Mouse (Mus musculus): Measurements from ENCODE around the gene Tnpo2. TPM values are rescaled to one million over a fixed set of nuclear protein-coding genes. Genes with fewer than 3 reads are reported as not detected.

Tnpo2 gene
- polyA plus RNA-seq, 1 experiment, result 17.1 TPM

DNA sequence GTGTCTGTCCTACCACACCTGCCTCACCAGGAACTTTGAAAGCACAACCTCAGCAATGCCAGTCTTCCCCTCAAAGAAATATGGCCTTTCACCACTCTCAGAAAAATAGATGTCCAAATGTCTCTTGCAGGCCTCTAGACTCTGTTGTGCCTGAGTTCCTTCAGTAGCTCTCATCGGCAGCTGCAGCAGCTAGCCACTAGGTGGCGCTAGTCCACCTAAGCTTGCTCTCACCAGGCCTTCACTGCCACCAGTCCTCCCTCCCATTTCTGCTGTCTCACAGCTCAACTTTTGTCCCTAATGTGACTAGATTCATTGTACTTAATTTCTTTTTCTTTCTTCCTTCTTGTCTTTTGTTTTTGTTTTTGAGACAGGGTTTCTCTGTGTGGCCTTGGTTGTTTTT, 40.3 kb downstream of the Tnpo2 start:
- TF ChIP-seq GATA1 (IDR thresholded peaks at IDR 0.05; ENCODE audit: low read length), result no peak

DNA sequence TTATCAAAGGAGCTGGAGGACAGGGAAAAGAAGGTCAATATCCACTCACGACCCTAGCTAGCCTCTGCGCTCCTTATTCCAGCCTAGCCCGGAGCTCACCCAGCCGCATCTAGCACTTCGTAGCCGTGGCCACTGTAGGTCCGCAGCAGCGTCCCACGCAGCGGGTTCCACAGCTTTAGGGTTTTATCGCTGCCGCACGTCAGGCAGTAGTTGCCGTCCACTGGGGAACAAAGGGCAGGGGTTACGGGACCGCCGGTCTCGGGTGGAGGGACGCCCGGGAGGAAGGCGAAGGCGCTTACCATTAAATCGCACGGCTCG, 43.5 kb downstream of the Tnpo2 start:
- no peak for TF ChIP-seq GATA1 (IDR thresholded peaks at IDR 0.05; ENCODE audit: low read length)

DNA sequence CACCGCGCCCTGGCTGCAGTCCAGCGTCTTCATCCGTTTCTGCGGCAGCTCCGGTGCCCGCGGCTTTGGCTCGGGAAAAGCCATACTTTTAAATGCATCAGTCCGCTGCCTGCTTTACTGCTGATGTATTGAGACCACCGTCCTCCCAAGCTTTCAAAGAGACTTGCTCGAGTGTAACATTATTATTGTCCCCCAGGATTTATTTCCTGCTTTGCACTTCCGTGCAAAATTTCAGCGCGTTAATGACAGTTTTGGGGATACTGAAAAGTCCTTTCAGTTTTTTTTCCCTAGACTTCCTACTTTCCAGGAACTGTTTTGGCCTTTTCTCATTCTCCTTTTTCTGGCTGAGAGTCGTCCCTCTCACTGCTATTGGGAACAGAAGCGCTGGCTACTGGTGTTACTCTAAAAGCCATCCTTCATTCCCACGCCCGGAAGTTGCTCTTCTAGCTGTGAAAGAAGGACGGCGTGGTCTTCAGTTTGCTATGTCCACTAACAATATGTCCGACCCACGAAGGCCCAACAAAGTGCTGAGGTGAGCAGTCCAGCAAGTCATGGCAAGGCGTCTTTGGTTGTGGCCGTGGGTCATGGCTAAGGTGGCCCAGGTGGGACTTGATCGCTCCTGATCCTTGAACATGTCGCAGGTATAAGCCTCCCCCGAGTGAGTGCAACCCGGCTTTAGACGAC, 44.0 kb downstream of the Tnpo2 start, which contains the start of gene Wdr83os:
Gene Wdr83os (plus strand): TSS at position 209 of the 684 bp plus-strand sequence.
- no peak for TF ChIP-seq GATA1 (IDR thresholded peaks at IDR 0.05; ENCODE audit: low read length)

GRCm38 (mm10) chr8:85081216-85081555, 44.5 kb downstream of the Tnpo2 start, which contains the start of gene Wdr83:
Gene Wdr83 (minus strand): TSS chr8:85081306.
- TF ChIP-seq GATA1 (IDR thresholded peaks at IDR 0.05; ENCODE audit: low read length), result no peak

DNA sequence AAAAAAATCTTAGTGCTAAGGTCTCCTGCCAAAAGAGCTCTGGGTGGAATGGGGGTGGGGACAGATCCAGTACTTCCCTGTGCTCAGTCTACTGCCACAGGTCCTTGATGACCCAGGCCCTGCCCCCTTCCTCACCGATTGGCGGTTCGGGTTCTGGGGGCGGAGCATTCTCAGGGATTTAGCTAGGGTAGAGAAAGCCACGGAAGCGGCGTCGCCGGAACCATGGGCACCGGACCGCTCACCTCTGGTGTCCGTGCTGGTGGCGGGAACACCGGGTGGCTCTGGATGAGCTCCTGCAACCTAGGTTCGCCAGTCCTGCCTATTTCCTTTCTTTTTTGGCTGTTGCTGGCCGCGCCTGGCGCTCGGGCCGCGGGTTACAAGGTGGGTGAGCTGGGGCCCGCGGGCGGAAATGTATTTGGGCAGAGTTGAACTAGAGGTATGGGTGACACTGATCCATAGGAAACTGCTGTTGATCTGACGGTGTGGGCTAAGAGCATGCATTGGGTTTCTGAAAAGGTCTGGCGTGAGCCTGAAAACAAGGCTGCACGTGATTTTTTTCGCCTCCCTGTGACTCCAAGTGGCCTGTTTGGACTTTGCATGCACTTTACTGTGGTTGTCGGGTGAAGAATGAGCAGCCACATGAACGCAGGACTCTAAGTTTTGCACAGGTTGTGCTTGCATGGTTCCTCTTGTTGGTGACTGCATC, 46.5 kb downstream of the Tnpo2 start, which contains the start of gene Man2b1:
Gene Man2b1 (plus strand): TSS at position 163 of the 706 bp plus-strand sequence.
- no peak for TF ChIP-seq GATA1 (IDR thresholded peaks at IDR 0.05; ENCODE audit: low read length)

GRCm38 (mm10) chr8:85084633-85085032, 47.9 kb downstream of the Tnpo2 start:
- no peak for TF ChIP-seq GATA1 (IDR thresholded peaks at IDR 0.05; ENCODE audit: low read length)

- TF ChIP-seq GATA1 (IDR thresholded peaks at IDR 0.05; ENCODE audit: low read length), result no peak
Measured at GRCm38 (mm10) chr8:85086238-85086637, 49.5 kb downstream of the Tnpo2 start.

DNA sequence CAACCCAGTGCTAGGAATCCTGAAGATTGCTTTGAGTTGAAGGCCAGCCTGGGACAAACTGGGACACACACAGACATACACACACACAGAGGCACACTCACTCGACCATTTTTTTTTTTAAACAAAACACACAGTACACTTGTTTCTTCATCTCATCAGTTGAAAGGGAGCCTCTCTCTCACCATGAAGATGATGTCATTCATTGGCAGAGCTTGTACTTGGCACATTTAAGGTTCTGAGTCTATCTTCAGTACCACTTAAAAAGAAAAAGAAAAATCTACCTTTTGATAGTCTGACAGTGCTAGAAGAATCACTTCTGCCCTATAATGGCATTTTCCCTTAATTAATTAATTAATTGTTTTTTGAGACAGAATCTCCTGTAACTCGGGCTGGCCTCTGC, 52.1 kb downstream of the Tnpo2 start:
- TF ChIP-seq GATA1 (IDR thresholded peaks at IDR 0.05; ENCODE audit: low read length), result no peak

DNA sequence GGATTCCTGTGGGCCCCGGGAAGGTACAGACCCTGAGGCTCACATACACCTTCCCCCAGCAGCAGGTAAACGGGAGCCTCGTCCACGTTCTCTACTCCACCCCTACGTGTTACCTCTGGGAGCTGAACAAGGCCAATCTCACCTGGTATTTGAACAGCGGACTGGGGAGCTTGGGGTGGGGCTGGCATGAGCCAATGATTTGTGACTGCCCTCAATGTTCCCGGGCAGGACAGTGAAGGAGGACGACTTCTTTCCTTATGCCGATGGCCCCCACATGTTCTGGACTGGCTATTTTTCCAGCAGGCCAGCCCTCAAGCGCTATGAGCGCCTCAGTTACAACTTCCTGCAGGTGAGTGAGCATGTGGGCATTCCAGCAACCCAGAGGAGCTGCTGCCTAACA, 54.1 kb downstream of the Tnpo2 start:
- no peak for TF ChIP-seq GATA1 (IDR thresholded peaks at IDR 0.05; ENCODE audit: low read length)

GRCm38 (mm10) chr8:85091526-85092090, 54.9 kb downstream of the Tnpo2 start:
- TF ChIP-seq GATA1 (IDR thresholded peaks at IDR 0.05; ENCODE audit: low read length), result no peak

GRCm38 (mm10) chr8:85095051-85095450, 58.3 kb downstream of the Tnpo2 start:
- TF ChIP-seq GATA1 (IDR thresholded peaks at IDR 0.05; ENCODE audit: low read length), result no peak

DNA sequence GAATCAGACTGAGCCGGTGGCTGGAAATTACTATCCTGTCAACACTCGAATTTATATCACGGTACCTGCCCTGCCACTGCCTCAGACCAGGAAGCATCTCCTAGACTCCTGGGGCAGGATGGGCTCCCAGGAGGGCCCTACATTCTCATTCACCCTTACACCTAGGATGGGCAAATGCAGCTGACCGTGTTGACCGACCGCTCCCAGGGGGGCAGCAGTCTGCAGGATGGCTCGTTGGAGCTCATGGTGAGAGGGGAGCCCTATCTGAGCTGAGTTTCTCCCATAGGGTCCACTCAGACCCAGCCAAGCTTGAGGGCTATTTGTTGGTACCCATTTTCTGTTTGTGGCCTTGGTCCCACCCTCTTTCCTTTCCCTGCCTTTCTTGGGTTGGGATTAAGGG, 58.9 kb downstream of the Tnpo2 start:
- TF ChIP-seq GATA1 (IDR thresholded peaks at IDR 0.05; ENCODE audit: low read length), result no peak

DNA sequence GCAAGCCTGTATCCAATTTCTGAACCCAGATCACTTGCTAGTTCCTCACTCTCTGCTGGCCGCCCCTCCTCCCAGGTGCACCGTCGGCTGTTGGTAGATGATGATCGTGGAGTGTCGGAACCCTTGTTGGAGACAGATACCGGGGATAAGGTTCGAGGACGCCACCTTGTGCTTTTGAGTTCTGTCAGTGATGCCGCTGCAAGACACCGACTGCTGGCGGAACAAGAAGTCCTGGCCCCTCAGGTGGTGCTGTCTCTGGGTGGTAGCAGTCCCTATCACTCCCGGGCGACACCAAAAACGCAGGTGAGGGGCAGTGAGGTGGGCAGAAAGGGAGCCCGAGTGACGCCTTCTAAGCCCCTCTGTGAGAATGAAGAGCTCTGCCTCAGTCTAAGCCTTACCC, 59.5 kb downstream of the Tnpo2 start:
- TF ChIP-seq GATA1 (IDR thresholded peaks at IDR 0.05; ENCODE audit: low read length), result no peak

GRCm38 (mm10) chr8:85096850-85097249, 60.1 kb downstream of the Tnpo2 start:
- TF ChIP-seq GATA1 (IDR thresholded peaks at IDR 0.05; ENCODE audit: low read length), result no peak

GRCm38 (mm10) chr8:85100076-85100665, 63.5 kb downstream of the Tnpo2 start:
- TF ChIP-seq GATA1 (IDR thresholded peaks at IDR 0.05; ENCODE audit: low read length), result no peak

Other genes starting within 250 kb of the Tnpo2 start
- 16.4 and 17.8 TPM in 2 replicates for gene Nfix, start 236.6 kb upstream of the Tnpo2 start, polyA plus RNA-seq (2012)
- gene Dand5, start 214.1 kb upstream of the Tnpo2 start, polyA plus RNA-seq (2012), result 1.6 and 1.7 TPM in 2 replicates
- gene Gadd45gip1, start 205.4 kb upstream of the Tnpo2 start, polyA plus RNA-seq (2012), result 88.2 and 112 TPM in 2 replicates
- gene Rad23a, start 196.2 kb upstream of the Tnpo2 start, polyA plus RNA-seq (2012), result 615 and 707 TPM in 2 replicates
- 315 and 318 TPM in 2 replicates for gene Calr, start 190.0 kb upstream of the Tnpo2 start, polyA plus RNA-seq (2012)
- gene Farsa, start 179.9 kb upstream of the Tnpo2 start, polyA plus RNA-seq (2012), result 149 and 179 TPM in 2 replicates
- 77.8 and 102 TPM in 2 replicates for gene Syce2, start 164.8 kb upstream of the Tnpo2 start, polyA plus RNA-seq (2012)
- 89.9 and 98.4 TPM in 2 replicates for gene Gcdh, start 143.0 kb upstream of the Tnpo2 start, polyA plus RNA-seq (2012)
- gene Klf1, start 135.0 kb upstream of the Tnpo2 start, polyA plus RNA-seq (2012), result 371 and 477 TPM in 2 replicates
- gene Dnase2a, start 128.4 kb upstream of the Tnpo2 start, polyA plus RNA-seq (2012), result 25.4 and 75.0 TPM in 2 replicates
- 0.46 and 0.50 TPM in 2 replicates for gene Mast1, start 99.6 kb upstream of the Tnpo2 start, polyA plus RNA-seq (2012)
- gene Rtbdn, start 89.9 kb upstream of the Tnpo2 start, polyA plus RNA-seq (2012), result not detected in 2 replicates
- gene Gm49661, start 67.5 kb upstream of the Tnpo2 start, polyA plus RNA-seq (2012), result not detected in 2 replicates
- 29.7 and 136 TPM in 2 replicates for gene Prdx2, start 67.3 kb upstream of the Tnpo2 start, polyA plus RNA-seq (2012)
- gene Rnaseh2a, start 67.1 kb upstream of the Tnpo2 start, polyA plus RNA-seq (2012), result 725 and 803 TPM in 2 replicates
- 68.1 and 95.2 TPM in 2 replicates for gene Junb, start 58.2 kb upstream of the Tnpo2 start, polyA plus RNA-seq (2012)
- 10.7 and 11.9 TPM in 2 replicates for gene Hook2, start 46.3 kb upstream of the Tnpo2 start, polyA plus RNA-seq (2012)
- gene Best2, start 22.4 kb upstream of the Tnpo2 start, polyA plus RNA-seq (2012), result 0.03 TPM in 2 replicates
- gene Asna1, start 11.6 kb upstream of the Tnpo2 start, polyA plus RNA-seq (2012), result 97.2 and 187 TPM in 2 replicates
- 299 and 448 TPM in 2 replicates for gene Trir, start 10.1 kb upstream of the Tnpo2 start, polyA plus RNA-seq (2012)
- gene Fbxw9, start 23.1 kb downstream of the Tnpo2 start, polyA plus RNA-seq (2012), result 24.7 and 27.7 TPM in 2 replicates
- 1.1 and 1.3 TPM in 2 replicates for gene Gm5741, start 31.1 kb downstream of the Tnpo2 start, polyA plus RNA-seq (2012)
- 35.9 and 40.4 TPM in 2 replicates for gene Dhps, start 34.8 kb downstream of the Tnpo2 start, polyA plus RNA-seq (2012)
- gene Wdr83os, start 43.8 kb downstream of the Tnpo2 start, polyA plus RNA-seq (2012), result 4.1 and 22.5 TPM in 2 replicates
- gene Wdr83, start 44.4 kb downstream of the Tnpo2 start, polyA plus RNA-seq (2012), result 18.1 and 45.7 TPM in 2 replicates
- gene Man2b1, start 46.4 kb downstream of the Tnpo2 start, polyA plus RNA-seq (2012), result 9.5 and 11.4 TPM in 2 replicates
- gene Zfp791, start 86.2 kb downstream of the Tnpo2 start, polyA plus RNA-seq (2012), result not detected in 2 replicates
- not detected in 2 replicates for gene Cks1brt, start 115.0 kb downstream of the Tnpo2 start, polyA plus RNA-seq (2012)
- gene Olfr371, start 189.1 kb downstream of the Tnpo2 start, polyA plus RNA-seq (2012), result not detected in 2 replicates

Measured in G1E-ER4 (cell line).